In genomic region chr9:74975911-74976563, GRCm38 (mm10) we compare ENCODE assay signal across 8 mouse cellular contexts. TPM values are rescaled to one million over a fixed set of nuclear protein-coding genes. Genes with fewer than 3 reads are reported as not detected.
DNase-seq lines count a peak whose midpoint lies in the region; ATAC-seq and TF ChIP-seq lines count a peak whose summit lies in the region.

No protein-coding gene starts in this region.

- peaks cover 50% of the 10 kb centered on the region for H3K36me3 ChIP-seq in megakaryocyte, embryonic 14.5 days (replicated peaks; ENCODE audit: low read length)

- H3K9me3 ChIP-seq in megakaryocyte, embryonic 14.5 days = no peaks in the 10 kb centered on the region

- peak; percentile 93 for TF ChIP-seq POLR2A in cortical plate, adult 2 months (IDR thresholded peaks at IDR 0.05; ENCODE audit: extremely low read depth, insufficient read depth, low read length)

- ATAC-seq in inflammation-experienced regulatory T-cells, adult 6 months = peak; percentile 99

- DNase-seq in adipocyte (ENCODE audit: low spot score) = peak; percentile 94
- peak; percentile 91 for DNase-seq in gastrocnemius, postnatal 25 days
- DNase-seq in left cerebral cortex, adult 9 months (ENCODE audit: low spot score in 2 of 2) = peak; percentile 86 to 93
- peak; percentile 90 for DNase-seq in right cerebral cortex, adult 2 months (ENCODE audit: low spot score in 2 of 2)
- DNase-seq in urinary bladder, postnatal 10 days (ENCODE audit: low spot score) = peak; percentile 33

- H3K27me3 ChIP-seq in megakaryocyte, embryonic 14.5 days (replicated peaks) = no peaks in the 10 kb centered on the region

- peaks cover 11% of the 10 kb centered on the region for H3K4me1 ChIP-seq in cortical plate, adult 2 months (ENCODE audit: control insufficient read depth, insufficient read depth, low read length)
- H3K4me1 ChIP-seq in megakaryocyte, embryonic 14.5 days = peaks cover 93% of the 10 kb centered on the region

- H3K4me3 ChIP-seq in cortical plate, adult 2 months (ENCODE audit: insufficient read depth, low read length) = peak overlapping the region; percentile 55
- peak overlapping the region; percentile 92 for H3K4me3 ChIP-seq in megakaryocyte, embryonic 14.5 days (replicated peaks)

- TF ChIP-seq CTCF in cortical plate, adult 2 months (IDR thresholded peaks at IDR 0.05; ENCODE audit: extremely low read depth, insufficient read depth, low read length) = no peak

- peak overlapping the region; percentile 79 for H3K27ac ChIP-seq in cortical plate, adult 2 months (ENCODE audit: insufficient read depth, low read length)

RNA-seq across cellular contexts. Expression of gene Fam214a, which starts 23.4 kb away (rescaled TPM):
- 26.5 and 27.7 TPM in 2 replicates for polyA plus RNA-seq in cortical plate, adult 2 months (2012; rRNA removed)
- 10 to 100 TPM; 17.1 to 25.6 TPM for total RNA-seq in gastrocnemius, postnatal 25 days (2021)
- 10 to 100 TPM; 23.1 to 26.4 (median 23.5) TPM for polyA plus RNA-seq in inflammation-experienced regulatory T-cells, adult 6 months (2017; shearing (Covaris generic))
- 1.3 and 5.1 TPM in 2 replicates for polyA plus RNA-seq in megakaryocyte, embryonic 14.5 days (2012; ENCODE audit: insufficient read depth, low replicate concordance)

Comparison
In these comparisons a context has a peak if more than half of its experiments do, and no peak if none do; other contexts are left out.
1. Peak in every context shown above with its lines: DNase-seq, ATAC-seq, H3K4me3 ChIP-seq and H3K27ac ChIP-seq.
2. DNase-seq: peak in every context shown above with its lines; median percentile 94 in adipocyte; 91 in gastrocnemius, postnatal 25 days; 90 in right cerebral cortex, adult 2 months; 90 in left cerebral cortex, adult 9 months; 33 in urinary bladder, postnatal 10 days.